Mouse (Mus musculus) cerebellum, adult 9-10 months (tissue): Measurements from ENCODE around the gene Prdm16.
A peak's percentile ranks its signal among the peaks of the same experiment; 100 is the strongest.

Experiments used
- DNase-seq: peaks from one replicate; pipeline ENCODE4 v3.0.0; 2022

Gene Prdm16

DNA sequence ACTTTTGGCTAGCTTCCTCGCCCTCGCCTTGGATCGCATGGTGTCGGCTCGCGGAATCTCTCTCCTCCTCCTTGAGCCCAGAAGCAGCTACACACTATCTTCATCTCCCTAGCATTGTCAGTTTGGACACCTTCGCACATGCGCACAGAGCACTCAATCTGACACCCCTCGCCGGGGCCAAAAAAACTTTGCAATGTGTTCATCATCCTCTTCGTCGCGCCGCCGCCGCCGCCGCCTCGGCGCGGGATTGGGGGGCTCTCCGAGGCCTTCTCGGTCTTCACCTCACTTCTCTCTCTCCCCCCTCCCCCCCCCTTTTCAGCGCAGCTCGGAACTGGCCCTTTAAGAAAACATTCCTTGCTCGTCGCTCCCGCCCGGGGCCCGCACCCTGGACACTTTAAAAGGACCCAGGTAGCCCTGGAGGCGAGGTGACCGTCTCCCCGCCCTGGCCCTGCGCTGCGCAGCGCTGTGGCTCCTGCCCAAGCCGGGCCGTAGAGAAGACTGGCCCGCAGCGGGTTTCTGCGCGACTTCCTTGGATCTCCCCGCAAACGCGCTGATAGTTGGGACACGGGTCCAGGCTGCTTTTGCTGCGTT is at the start of gene Prdm16:
Prdm16 (minus strand) TSS at position 153 of the 591 bp plus-strand sequence.
- DNase-seq = no peak

DNA sequence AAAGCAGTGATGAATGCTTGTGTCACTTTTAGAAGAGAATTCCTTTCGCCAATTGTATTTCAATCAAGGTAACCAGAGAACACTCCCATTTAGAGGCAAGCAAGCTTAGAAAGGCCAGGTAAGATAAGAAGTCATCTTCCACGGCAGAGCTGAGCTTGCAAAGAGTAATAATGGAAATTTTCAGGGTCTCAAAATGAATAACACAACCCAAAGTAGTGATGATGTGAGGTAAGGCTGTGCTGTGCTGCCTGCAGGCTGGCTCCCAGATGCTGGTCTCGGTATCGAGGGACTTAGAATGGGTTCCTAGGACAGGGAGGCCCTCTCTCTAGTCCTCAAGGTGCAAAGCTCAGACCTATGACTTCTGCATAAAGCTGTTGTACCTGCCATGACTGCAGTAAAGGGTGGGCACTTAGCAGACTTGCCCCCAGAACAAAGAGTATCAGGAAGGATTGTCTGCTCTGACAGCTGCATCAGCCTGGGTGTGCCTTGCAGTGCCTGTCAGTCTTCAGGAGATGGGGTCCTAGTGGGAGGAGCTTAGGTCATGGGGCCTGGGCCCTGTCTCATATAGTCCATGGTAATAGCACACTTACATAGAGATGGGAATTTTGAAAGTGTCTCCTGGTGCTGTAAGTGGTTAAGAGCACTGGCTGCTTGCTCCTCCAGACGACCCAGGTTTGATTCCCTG is 46.5 kb upstream of the Prdm16 start:
- no peak for DNase-seq

DNA sequence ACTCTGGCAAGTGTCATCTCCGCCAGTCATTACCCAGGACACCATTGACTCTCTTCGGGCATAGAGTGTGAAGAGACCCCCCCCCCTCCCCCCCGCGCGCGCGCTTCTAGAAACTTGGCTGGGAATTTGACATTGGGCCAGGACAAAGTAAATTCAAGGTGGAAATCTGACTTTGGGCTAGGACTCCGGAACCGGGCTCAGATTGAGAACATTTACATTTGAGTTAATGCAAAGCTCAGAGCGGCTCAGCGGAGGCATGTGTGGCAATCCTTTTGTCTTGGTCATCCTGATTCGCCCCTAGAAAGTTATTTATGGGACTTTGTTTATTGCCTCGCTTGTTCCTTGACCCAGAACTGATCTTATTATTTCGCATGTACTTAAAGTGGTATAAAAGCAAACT is 45.6 kb upstream of the Prdm16 start:
- DNase-seq = no peak

DNA sequence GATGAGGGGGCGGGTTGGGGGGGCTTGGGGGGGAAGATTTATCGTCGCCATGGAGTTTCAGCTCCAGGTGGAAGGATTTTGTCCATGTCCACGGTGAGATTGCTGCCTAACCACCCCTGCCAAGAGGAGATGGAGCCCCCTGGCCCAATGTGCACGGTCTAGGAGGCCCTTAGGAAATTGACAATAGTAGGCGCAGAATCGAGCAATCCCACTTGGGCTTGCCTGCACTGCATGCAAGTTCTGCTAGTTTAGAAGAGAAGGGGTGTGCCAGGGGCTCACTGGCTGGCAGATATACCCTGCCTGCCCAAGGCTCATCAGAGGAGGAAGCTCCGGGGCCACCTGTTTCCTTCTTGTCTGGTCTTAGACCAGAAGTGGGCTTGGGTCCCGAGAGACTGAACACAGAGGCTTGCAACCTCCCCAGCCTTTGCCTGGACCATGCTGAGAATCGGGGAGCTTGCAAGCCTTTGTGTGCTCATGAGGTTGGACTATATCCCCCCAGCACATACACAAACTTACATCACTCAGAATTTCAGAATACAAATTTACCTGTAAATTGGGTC is 38.8 kb upstream of the Prdm16 start:
- no peak for DNase-seq

- no peak for DNase-seq
Observed at GRCm38 (mm10) chr4:154674966-154675365, 38.3 kb upstream of the Prdm16 start.

DNA sequence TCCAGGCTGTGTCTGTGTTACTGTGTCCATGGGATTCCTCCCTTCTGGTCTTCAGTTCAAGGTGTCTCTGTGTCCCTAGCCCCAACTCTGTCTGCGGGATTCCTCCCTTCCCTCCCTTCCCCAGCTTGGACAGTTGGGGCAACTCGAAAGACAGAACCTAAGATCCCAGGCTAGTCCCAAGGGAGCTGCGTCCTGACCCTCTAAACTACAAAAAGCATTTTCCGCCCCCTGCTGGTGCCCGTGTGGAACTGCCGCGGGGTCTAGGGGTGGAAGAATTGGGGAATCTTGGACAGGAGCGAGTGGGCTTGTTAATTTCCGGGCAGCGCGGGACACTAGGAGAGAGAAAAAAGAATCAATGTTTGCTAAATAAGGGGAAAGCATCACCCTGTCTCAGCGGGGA is 37.9 kb upstream of the Prdm16 start:
- DNase-seq = peak; percentile 6

- no peak for DNase-seq
Observed at GRCm38 (mm10) chr4:154673986-154674385, 37.3 kb upstream of the Prdm16 start.

- no peak for DNase-seq
Observed at GRCm38 (mm10) chr4:154672027-154672426, 35.4 kb upstream of the Prdm16 start.

DNA sequence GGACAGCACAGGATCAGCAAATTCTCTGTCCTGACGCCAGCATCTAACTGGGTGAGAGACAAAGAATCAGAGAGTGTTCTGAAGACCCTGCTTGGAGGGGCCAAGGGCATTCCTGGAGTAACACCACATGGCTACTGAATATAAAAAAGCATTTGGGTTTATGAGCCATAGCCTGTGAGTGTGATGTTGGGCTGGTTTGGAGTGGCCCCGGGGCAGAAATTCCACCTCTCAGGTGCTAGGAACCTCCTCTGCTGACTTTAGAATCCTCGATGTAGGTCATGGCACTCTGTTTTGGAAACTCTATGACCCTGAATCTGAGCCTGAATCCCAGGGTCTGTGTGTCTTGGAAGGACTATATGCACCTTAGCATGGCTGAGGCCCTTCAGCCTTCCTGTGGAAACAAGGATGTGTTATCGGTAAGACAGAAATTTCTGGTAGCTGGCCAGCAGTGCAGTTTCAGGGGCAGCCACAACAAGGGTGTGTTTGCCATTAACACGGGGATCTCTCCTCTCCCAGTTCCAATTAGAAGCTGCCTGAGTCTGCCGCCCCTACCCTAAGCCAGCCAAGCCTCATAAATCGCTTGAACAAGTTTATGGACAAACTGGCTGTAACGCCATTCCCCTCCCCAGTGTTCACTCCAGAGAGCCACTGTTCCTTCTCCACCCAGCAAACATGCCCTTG is 34.7 kb upstream of the Prdm16 start:
- DNase-seq = no peak

DNA sequence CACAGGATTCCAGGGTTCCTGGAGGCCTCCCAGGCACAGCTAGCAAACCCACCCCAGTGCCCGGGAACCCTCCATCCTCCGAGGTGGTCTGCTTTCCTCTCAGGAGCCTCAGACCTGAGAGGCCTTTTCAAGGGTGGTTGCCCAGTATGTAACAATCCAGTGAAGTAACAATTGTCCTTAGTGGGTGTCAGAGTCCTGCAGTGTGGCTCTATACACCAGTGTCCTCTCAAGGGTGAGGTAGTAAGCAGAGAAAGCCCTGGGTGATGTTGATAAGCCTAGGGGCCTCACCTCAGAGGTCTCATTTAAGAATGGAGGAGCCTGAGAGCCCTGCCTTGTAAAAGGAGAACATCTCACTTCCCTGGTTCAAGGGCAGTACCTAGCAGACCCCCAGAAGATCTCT is 31.1 kb upstream of the Prdm16 start, which contains the start of gene Actrt2:
Actrt2 (minus strand) TSS at position 101 of the 400 bp plus-strand sequence.
- no peak for DNase-seq

GRCm38 (mm10) chr4:154662681-154663215 is 26.1 kb upstream of the Prdm16 start:
- DNase-seq = no peak

DNA sequence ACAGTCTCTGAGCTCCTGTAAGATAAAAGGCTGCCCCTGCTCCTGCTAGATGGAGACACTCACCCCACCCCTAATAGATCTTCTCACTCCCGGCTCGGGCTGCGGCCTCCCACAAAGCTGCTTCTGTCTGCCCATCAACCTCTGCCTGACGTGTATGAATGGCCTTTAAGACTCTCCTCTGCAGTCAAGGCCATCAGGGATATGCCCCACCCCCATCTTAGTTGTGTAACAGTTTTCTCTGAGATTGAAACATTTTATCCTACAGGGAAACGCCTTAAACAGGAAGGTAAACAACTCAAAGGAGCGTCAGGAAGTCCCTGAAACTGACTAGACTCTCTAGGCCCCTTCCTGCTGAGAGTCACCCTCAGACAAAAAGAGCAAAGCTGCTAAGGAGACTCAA is 24.6 kb upstream of the Prdm16 start:
- DNase-seq = no peak

- DNase-seq = no peak
Observed at GRCm38 (mm10) chr4:154660025-154660424, 23.4 kb upstream of the Prdm16 start.

DNA sequence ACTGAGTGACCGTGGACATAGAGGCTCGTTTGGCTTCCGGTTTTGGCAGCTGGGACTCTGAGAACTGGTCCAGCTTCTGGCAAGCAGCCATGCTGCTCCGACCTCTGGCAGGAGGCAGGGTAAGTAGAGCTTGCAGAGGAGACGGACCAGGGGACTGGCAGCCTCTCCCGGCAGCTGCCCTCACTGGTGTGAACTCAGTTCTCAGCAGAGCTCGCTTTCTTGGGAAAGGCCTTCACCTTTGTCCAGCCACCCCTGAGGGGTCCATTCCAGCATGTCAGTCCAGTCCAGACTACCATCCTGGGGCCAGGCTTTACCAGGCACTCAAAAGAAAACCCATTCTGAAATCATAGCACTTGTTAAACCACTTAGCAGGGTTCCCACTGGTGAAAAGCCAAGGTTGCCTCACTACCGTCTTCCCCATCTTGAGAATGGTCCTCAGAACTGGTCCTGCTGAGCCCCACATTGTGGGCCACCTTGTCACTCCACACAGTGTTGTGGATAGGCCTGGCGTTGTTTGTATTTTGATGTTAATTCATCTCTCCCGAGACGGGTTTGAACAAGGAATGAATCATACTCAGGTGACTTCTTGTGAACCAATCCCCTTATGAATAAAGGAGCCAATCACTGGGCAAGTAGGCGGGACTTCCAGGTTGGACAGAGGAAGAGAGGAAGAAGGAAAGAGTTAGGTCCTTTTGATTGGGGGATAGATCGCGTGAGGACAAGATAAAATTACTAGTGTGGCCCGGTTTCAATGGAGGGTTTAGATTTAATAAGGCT is 18.6 kb upstream of the Prdm16 start:
- DNase-seq = peak; percentile 5

DNA sequence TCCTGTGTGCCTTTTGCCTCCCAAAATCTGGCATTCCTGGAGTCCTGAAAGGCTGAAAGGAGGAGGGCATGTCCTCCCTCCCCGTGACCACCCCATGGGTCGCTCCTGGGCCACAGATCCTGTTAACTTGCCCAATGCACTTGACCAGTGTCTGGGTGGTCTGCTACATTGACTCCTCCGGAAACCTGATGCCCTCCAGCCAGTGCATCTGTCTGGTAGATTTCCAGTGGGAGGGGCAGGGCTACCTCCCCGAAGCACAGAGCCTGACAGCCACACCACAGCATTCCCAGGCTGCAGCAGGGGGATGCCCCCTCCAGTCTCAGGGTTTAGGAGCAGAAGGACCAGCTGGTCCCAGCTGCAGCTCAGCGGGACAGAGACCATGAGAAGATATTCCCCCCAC is 15.8 kb upstream of the Prdm16 start:
- DNase-seq = no peak

DNA sequence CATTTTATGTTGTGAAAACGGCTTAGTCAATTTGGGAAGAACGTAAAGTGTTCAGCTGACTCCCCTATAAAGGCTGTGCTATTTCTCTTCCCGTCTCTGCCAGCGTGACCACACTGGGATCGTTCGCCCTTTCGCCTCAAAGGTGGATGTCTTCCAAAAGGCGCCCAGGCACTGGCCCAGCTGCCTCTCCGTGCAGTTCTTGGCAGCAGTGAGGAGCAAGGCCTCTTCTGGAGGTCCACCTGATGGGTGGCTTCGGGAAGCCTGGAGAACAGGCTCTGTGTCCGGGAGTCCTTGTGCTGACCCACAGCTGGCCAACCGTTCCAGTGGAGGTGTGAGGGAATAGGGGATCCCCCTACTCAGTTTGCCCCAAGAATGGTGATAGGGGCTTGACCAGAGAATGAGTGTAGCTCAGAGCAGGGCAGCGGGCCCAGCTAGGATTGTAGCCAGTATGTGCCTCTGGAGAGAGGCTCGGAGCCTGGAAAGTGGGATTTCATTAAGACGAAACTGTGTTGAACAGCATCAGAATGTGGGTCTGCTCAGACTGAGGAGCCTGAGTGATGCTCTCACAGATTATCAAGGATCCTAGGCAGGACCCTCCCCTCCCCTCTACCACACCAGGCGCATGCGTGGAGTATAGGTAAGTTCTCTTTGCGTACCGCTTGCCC is 12.5 kb upstream of the Prdm16 start:
- no peak for DNase-seq

- no peak for DNase-seq
Observed at GRCm38 (mm10) chr4:154642496-154642895, 5.8 kb upstream of the Prdm16 start.

DNA sequence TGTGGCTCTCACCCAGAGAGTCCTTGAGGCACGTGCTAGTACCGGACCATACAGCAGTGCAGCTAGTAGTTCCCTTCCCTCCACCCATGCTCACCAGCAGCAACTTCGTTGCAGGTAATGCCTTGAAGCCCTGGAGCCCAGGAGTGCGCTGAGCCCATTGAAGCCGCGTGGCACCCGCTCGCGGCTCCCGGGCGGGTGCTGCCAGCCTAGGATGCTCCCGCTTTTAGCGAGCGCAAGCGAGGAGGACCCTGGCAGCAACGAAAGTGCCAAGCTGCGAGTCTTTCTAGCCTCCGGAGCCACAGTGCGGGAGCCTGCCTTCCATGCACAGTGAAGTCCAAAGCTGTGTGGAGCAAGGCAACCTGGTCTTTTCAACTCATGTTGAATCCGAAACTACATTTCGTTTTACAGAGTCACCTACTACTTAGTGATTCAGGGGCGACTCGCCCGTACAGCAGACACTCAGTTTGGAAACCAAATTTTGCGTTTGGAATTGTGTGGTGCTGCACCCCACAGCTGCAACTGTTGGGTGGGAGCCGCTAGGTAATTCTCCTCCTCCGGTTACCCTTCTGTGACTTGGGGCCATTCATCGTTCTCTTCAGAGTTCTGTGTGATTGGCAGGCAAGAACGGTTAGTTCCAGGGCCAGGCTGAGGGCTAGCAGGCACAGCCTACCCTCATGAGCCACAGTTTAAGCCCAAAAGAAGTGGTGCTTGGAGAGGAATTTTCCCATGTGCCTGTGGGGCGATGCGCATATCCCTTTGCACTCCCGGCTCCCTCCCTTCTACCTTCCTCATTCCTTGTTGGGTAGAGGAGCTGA is 4.8 kb upstream of the Prdm16 start:
- no peak for DNase-seq

DNA sequence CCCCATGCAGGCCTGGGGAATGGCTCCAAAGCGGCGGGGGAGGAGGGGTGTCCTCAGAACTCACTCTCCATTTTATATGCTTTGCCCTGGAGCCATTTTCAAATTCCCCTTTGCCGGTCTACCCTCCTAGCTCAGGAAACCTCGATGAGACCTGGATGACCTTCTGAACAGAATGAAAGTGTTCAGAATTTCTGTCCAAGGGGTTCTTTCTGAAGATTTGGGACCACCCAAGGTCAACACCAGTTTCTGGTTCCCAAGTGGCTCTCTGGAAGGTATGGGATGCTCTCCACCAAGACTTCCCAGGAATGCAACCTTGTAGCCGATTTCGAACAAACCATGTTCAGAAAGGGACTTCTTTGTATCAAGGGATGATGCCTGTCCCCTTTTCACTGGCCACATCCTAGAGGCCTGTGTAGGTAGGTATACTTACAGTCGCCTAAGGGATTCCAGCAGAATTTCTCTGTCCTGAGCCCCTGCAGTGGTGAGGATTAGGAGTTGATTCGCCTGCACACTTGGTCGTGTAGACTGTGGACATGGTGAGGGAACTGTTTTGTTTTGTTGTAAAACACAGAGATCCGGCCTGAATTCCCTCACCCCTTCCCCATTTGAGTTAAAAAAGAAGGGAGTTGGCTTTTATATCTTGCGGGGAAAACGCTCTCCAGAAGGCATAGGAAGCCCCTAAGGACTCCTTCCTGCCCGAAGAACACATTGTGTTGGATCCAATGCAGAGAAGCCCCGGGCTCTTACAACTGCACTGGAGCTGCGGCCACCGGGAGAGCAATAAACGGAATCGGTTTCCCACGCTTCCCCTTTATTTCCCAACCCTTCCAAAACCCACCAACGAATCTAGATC is 4.0 kb upstream of the Prdm16 start:
- DNase-seq = no peak
